Mouse (Mus musculus) megakaryocyte, embryonic 14.5 days (primary cell): ENCODE measurements around the gene Fam208a.

Source experiments
- FLI1 ChIP-seq: IDR thresholded peaks from 2 replicates; pipeline ENCODE4 v1.6.1; 2012; ENCODE audit warnings: low read length, inconsistent platforms, mixed read lengths
- GATA1 ChIP-seq: IDR thresholded peaks from 3 replicates; pipeline ENCODE4 v1.6.1; 2012; ENCODE audit warnings: mixed read lengths, low read length, inconsistent platforms, borderline replicate concordance

- TF ChIP-seq GATA1 (no peak), FLI1 (no peak)
Observed at GRCm38 (mm10) chr14:27412699-27413098, 15.9 kb upstream of the Fam208a start.
